Mouse (Mus musculus): Measurements from ENCODE around the gene Tmem104.

The Tmem104 gene

GRCm38 (mm10) chr11:115166776-115167175 is 20.5 kb upstream of the Tmem104 start:
- no peak for DNase-seq (ENCODE audit: low spot score)

DNA sequence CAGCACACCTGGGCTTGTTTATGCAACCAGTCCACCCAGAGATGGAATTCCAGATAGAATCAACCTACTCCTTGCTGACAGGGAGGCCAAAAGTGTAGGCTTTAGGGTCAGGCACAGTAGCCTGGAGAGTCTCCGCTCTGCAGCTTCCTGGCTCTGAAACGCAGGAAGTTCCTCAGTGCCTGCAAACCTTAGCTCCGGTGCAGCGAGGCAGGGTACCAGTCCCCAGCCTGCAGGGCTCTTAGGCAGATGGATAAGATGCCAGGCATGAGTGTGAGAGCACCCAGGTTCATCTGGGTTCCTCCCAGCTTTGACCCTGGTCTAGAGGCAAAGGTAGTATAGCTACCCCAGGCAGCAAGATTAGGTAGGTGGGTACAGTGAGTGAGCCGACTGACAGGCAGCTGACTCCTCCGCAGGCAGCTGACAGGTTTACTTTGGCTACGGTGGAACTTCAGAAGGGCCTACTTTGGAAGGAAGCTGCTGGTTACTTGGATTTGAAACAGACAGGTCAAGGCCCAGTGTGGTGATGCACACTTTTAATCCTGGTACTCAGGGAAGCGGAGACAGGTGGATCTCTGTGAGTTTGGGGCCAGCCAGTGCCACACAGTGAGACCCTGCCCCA is 19.5 kb upstream of the Tmem104 start:
- no peak for DNase-seq (ENCODE audit: low spot score)

GRCm38 (mm10) chr11:115169430-115169829 is 17.9 kb upstream of the Tmem104 start:
- no peak for DNase-seq (ENCODE audit: low spot score)

- no peak for DNase-seq (ENCODE audit: low spot score)
Measured at GRCm38 (mm10) chr11:115171125-115171524, 16.2 kb upstream of the Tmem104 start.

DNA sequence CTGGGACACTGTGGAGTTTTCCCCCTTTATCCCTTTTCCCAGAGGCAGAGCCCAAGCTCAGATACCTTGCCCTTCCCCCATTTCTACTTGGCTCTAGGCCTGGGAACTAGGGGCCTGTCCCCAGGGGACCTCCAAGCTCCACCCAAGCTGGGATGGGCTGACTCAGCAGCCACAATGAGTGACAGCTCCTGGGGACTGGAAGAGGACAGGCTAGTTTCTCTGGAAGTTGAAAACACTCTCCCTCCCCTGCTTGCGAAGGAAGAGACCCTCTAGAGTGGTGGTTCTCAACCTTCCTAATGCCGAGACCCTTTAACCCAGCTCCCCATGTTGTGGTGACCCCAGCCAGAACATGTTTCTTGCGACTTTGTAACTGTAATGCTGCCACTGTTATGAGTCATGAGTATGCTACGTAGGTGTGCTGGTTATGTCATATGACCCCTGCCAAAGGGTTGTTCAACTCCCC is 14.4 kb upstream of the Tmem104 start:
- no peak for DNase-seq (ENCODE audit: low spot score)

DNA sequence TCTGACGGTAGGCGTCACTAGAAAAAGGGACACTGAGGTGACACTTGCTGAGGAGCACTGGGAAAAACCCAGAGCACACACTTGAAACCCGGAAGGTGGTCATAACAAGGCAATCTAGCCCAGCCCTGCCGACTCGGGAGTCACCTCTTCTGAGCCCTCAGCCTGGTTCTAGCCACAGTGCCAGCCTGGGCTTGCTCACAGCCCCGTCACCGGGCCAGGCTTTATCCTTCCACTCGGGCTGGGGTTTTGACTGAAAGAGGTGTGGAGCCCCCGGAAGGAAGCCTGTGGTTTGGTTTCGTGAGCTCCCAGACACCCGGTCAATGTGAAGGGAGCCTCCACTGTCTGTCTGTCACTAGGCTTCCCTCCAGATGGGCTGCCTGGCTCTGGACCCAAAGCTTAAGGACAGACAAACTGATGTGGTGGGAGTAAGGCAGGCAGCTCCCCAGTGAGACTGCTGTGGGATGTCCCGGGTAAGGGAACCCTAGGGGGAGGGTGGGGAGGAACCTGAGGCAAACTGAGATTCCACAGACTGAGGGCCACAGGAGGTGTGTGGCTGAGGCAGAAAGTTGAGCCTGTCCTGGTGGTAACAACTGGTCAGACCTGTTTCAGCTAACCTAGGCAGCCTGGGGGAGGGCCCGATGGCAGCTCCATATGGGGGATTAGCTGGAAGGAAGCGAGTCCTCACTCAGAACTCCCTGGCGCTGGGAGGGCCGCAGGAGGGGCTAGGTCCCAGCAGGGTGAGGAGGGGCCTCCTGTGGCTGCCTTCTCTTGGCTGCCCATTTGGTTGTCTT is 13.5 kb upstream of the Tmem104 start:
- DNase-seq (ENCODE audit: low spot score): no peak

GRCm38 (mm10) chr11:115176399-115177190 is 10.7 kb upstream of the Tmem104 start:
- no peak for DNase-seq (ENCODE audit: low spot score)

GRCm38 (mm10) chr11:115177559-115178195 is 9.6 kb upstream of the Tmem104 start:
- DNase-seq (ENCODE audit: low spot score): no peak

- DNase-seq (ENCODE audit: low spot score): no peak
Measured at GRCm38 (mm10) chr11:115178766-115179165, 8.5 kb upstream of the Tmem104 start.

DNA sequence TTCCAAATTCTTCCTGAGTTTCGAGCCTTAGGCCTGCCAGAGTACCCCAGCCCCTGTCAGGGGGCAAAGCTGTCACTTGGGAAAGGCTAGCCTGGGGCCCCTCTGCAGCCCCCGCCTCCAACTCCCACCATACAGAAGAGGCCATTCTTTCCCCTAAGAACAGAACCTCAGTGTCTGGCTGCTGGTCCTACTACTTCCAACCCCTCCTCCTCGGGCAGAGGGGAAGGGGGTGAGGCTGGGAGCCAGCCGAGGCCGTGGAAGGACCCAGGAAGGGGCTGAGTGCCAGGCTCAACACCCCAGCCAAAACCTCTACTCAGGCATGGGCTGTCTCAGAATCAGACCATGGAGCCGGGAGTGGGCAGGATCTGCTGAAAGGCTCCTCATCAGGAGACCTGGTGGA is 8.1 kb upstream of the Tmem104 start:
- DNase-seq (ENCODE audit: low spot score): no peak

- DNase-seq (ENCODE audit: low spot score): no peak
Measured at GRCm38 (mm10) chr11:115179881-115180280, 7.4 kb upstream of the Tmem104 start.

GRCm38 (mm10) chr11:115181913-115182638 is 5.2 kb upstream of the Tmem104 start:
- peak; percentile 72 for DNase-seq (ENCODE audit: low spot score)

- no peak for DNase-seq (ENCODE audit: low spot score)
Measured at GRCm38 (mm10) chr11:115184973-115185372, 2.3 kb upstream of the Tmem104 start.

DNA sequence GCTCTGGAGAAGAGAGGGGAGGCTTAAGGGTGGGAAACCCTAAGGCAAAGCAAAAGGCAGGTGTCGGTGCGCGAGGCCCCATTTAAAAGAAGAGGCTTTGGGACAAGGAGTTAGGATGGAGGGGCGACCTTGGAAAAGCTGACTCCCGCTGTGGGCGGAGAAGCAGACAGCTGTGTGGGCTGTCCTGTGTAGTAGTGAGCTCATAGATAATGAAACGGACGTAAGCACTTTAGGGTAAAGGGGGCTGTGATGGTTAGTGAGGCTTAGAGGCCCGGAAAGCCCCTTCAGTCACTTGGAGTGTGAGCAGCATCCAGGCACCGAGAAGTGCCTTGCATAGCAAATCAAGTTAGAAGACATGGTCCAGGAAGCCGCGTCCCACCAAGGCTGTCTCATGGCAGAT is 406 bp downstream of the Tmem104 start, which contains the start of gene Nat9:
Gene Nat9, minus strand, starts transcription at position 167 of the 400 bp plus-strand sequence.
- DNase-seq (ENCODE audit: low spot score): no peak

DNA sequence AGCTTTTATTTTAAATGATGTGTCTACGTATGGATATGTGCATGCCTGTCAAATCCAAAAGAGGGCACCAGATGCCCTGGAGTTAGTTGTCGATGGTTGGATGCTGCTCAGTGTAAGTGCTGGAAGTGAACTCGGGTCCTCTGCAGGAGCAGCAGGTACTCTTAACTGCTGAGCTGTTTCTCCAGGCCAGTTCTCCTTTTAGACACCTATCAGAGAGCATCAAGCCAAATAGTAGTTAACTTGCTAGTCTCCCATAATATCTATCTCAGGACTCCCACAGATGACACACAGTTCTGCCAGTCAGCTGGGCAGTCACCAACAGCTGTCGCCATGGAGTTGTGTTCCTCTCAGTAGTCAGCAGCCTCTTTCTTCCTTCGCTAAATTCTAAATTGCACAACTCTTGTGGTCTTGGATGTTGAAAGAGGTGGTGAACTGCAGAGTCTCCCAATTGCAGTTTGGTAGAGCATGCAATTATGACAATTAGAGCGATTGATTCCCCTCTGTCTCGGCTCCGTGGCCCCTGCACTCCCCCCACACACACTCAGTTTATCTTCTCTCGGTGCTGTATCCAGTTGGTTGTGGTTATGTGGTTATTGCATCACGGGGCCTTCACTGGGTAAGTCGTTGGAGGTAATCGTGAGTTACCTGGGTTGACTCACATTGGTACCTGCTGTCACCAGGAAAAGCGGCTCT is 1.4 kb downstream of the Tmem104 start:
- no peak for DNase-seq (ENCODE audit: low spot score)

DNA sequence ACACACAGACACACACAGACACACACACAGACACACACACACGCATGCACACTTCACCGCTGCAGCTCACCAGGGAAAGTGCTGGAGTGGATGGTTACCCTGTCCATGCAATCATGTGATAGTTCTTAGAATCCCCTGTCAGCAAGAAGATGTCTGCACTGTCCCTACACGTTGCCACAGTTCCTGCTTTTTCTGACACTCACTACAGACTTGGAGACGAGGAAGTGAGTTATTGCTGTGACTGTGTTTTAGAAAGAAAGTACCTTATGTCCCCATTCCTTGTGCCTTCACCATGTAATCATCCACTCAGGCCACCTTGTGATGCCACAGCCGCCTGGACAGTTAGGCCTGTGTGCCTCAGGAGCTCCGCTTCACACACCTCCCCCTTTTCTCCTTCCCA is 2.0 kb downstream of the Tmem104 start:
- DNase-seq (ENCODE audit: low spot score): no peak

GRCm38 (mm10) chr11:115192180-115192579 is 4.9 kb downstream of the Tmem104 start:
- DNase-seq (ENCODE audit: low spot score): no peak

GRCm38 (mm10) chr11:115194693-115195092 is 7.4 kb downstream of the Tmem104 start:
- DNase-seq (ENCODE audit: low spot score): no peak

DNA sequence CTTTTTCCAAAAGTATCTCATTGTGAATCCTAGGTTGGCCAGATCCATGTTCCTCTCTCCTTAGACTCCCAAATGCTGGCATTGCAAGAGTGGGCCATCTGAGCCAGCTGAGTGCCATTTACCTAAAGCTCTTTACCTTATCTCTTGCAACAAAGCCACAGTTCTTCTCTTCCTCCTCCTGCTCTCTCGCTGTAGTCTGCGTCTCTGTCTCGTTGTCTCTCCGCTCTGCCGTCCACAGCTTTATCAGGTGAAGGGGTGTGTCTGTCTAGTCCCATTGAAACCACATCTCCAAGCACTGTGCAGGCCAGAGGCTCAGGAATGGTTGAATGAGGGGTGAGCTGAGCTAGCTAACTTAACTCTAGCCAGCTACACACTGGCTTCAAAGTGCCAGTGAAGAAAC is 8.6 kb downstream of the Tmem104 start:
- no peak for DNase-seq (ENCODE audit: low spot score)

DNA sequence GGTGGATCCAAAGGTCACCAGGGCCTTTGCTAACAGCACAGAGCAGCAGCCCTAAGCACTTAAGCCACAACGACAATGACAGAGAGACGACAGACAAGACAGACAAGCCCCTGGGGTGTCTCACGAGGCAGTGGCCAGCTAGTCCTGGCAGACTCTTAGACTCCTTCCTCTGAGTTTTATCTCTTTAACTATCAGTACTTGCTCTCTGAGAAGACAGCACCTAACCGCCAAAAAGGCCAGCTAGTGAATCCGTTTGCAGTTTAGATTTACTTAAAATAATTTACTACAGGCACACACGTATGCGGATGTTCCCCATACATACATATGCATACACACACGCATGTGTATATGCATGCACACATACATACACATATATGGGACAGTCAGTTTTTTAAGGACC is 10.3 kb downstream of the Tmem104 start:
- no peak for DNase-seq (ENCODE audit: low spot score)

GRCm38 (mm10) chr11:115198932-115199384 is 11.7 kb downstream of the Tmem104 start:
- no peak for DNase-seq (ENCODE audit: low spot score)
